Mouse (Mus musculus) left cerebral cortex, postnatal 14 days (tissue): ENCODE data around the gene Traf2. TPM values are rescaled to one million over a fixed set of nuclear protein-coding genes. Genes with fewer than 3 reads are reported as not detected.
"Not testable (repeated sequence)": the region's sequence is repeated elsewhere in the genome, so short reads cannot be mapped to it uniquely, and the experiment has no call there.

Source experiments
- DNase-seq, 2 experiments: peaks; one replicate each; pipeline ENCODE4 v3.0.0; 2021 to 2022; ENCODE audit warnings: low spot score in 2 of 2, mixed read lengths in 1 of 2
- intact Hi-C: fragments of 180-260 bp; cut with DNase I; formaldehyde crosslinking; loops from one replicate; pipeline ENCODE4 v1.15.1; 2025
- total RNA-seq, 2 experiments: library from RNA; stranded (reverse); gene quantifications; 2 replicates each; pipeline ENCODE4 v1.2.3; 2021

Traf2 gene
- total RNA-seq, 2 experiments from 2014 or later: 9.1 to 9.5 TPM

DNA sequence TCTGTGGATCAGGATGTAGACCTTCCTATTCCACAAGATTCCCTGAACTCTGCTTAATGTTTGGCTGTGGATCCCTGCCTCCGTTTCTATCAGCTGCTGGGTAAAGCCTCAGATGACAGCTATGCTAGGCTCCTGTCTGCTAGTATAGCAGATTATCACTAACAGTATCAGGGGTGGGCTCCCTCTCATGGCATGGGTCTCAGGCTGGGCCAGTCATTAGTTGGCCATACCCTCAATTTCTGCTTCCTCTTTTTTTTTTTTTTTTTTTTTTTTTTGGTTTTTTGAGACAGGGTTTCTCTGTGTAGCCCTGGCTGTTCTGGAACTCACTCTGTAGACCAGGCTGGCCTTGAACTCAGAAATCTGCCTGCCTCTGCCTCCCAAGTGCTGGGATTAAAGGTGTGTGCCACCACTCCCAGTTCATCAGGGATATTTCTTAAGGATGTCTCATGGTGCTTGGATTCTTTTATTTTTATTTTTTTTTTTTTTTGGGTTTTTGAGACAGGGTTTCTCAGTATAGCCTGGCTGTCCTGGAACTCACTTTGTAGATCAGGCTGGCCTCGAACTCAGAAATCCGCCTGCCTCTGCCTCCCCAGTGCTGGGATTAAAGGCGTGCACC, 6.5 kb upstream of the Traf2 start:
- intact Hi-C loops: not testable (repeated sequence)

DNA sequence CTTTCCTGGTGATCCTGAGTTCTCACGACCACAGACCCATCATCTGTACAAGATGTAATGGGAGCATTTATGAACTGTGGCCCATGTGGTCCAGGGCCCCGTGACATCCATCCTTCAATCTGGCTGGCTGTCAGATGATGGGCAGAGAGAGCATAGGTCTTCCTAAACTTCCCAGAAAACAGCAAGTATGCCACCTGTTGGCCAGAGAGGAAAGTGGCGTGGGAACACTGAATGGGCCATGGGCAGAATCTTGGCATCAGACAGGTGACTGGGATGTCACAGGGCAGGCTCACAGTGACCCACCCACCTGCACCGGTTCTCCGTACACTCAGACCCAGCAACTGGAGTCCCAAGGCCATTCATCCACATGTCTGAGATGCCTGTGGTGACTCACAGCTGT, 4.4 kb upstream of the Traf2 start:
- peak in 1 of 2 experiments; percentile 39 for DNase-seq
- intact Hi-C loops: no loop called here

More for the DNA sequence above, 6.5 kb upstream of the Traf2 start:
- not testable (repeated sequence) for DNase-seq

DNA sequence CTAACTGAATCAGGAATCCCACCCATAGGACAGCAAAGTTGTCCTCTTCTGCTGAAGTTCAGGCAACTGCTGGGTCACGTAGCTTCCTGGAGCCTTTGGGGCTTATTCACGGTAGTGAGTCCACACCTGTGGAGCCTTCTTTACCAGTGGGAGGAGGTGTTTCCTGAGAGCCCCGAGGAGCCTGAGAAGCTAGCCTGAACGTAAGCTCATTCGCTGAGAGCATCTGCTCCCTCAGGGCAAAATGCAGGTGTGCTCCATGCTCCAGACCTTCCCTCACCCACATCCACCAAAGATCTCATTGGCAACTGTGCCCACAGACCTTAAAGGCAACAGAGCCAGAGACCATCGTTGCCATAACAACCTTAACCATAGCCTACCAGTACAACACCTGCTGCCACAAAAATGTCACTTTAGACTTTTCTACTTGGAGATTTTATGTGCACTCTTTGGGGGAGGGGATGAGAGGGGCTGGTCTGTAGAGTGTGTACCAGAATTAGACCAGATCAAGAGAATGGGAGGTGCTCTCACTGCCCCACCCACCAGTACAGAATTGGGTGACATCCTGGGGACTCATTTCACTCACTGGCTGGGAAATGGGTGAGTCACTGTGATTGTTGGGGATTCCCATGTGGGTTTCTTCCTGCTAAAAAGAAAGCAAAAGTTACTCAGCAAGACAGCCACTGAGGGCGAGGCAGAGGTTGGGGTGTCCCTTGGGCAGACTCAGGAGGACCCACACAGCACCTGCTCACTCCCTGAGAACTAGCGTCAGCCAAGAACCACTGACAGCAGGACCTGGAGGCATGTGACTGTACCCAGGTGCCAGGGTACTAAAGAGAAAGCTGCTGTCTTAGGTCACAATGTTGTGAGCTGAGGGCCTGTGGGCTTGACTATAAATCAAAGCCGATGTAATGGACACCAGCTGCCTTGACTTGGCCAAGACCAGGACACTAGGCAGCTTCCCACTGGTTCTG, 2.6 kb upstream of the Traf2 start:
- intact Hi-C loops: no loop called here

DNA sequence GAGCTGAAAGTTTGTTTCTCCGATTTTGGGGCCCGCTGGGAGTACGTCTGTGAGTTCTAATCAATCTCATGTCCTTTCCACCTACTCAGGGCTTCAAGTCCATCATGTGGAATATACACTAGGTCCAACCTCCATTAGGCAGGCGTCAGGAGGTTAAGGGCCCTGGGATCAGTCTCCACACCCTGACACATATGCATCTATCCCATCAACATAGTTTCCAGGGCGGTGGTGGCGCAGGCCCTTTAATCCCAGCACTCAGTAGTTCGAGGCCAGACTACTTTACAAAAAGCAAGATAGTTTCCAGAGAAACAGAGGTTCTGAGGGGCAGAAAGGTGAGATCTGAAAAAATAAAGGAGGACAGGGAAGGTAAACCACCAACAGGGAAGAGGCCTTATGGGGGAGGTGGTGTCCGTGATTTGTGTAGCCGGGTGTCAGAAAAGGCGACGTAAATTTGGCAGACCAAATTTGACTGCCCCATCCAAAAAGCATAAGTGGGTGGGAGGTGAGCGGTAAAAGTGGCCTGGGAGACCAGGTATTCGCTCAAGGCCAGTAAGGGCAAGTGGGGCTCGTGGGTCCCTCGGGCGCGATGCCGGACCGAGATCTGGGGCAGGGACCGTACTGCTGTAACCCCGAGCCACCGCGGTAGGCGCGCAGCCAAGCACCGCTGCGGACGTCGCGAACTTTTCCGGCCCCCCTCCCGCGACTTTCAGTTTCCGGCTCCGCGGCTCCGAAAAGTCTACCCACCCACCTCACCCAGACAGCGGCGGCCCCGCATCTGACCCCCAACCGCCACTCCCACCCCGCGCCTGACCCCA, 537 bp downstream of the Traf2 start:
- intact Hi-C loops: no loop called here
- no peak for DNase-seq

More for the DNA sequence above, 2.6 kb upstream of the Traf2 start:
- DNase-seq: no peak

DNA sequence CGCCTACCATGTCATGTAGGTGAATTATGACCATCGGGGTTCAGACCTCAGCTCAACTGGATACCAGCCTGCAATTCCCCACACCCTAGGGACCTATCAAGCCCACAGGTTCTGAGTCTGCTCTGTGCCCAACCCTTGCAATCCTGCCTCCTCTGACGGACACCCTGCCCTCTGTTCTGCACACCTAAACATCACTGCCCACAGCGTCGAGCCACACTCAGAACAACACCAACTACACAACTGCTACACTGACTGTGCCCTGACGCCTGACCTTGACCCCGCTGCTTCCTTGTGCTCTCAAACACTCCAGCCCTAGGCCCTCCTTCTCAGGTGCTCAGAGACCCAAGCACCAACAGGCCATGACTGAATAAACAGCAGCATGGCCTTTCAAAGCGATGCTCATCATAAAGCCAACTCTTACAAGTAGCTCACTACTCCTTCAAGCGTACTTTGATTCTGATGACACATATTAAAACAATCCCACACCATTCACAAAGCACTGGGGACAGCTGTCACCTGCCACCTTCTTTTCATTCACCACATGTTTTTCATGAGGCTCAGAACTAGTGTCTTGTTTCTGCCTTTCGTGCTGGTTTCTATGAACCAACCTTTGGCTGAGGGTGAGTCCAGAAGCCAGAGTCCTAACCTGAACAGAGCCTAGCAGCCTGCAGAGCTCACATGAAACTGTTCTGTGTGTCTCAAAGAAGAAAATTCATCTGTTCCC, 4.9 kb downstream of the Traf2 start:
- no peak for DNase-seq
- intact Hi-C loops: no loop called here

DNA sequence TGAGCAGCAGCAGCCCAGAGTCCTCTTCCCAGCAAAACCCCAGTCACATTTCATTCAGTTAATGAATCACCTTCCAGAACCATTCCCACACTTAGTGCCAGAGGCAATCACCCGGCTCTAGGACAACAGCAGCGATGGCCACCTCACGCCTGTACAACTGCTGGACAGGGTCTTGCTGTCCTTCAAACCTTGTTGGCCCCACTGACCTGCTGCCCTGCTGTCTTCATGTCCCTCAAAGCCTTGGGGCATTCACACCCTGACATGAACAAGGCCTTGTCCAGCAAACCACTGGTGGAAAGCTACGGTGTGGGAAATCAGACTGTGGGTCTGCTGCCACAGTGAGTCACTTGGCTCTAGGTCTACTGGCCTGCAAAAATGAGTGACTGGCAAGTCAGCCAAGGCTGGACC, 6.2 kb downstream of the Traf2 start:
- intact Hi-C loops: no loop called here
- DNase-seq: no peak

DNA sequence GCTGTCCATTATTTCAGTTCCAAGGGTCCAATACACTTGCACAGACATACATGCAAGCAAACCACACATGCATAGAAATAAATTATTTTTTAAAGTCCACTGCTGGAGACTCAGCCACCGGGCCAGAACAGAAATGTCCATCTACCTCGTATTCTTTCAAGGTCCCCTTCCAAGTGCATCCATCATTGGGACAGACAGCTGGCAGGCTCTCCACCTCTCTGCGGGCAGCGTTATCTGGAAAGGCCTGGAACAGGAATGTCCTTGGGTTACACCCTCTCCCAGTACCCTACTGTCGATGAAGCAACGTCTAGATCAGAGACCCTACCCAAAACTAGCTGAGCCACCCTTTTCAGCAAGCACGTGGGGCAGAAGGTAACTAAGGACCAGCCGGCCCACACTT, 10.2 kb downstream of the Traf2 start:
- DNase-seq: no peak
- intact Hi-C loops: no loop called here

DNA sequence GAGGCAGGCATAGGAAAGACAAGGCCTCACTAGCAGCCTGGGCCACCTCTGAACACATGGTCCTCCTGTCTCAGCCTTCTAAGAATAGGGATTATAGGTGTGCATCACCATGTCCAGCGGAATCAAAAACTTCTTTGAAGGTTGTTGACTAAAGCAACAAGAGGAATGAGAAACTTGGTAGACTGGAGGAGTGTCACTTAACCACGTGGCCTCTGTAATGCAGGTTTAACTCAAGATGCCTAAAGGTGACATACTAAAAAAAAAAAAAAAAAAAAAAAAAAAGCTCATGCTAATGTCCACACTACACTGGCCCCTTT, 11.9 kb downstream of the Traf2 start:
- DNase-seq: no peak
- intact Hi-C loops: no loop called here

DNA sequence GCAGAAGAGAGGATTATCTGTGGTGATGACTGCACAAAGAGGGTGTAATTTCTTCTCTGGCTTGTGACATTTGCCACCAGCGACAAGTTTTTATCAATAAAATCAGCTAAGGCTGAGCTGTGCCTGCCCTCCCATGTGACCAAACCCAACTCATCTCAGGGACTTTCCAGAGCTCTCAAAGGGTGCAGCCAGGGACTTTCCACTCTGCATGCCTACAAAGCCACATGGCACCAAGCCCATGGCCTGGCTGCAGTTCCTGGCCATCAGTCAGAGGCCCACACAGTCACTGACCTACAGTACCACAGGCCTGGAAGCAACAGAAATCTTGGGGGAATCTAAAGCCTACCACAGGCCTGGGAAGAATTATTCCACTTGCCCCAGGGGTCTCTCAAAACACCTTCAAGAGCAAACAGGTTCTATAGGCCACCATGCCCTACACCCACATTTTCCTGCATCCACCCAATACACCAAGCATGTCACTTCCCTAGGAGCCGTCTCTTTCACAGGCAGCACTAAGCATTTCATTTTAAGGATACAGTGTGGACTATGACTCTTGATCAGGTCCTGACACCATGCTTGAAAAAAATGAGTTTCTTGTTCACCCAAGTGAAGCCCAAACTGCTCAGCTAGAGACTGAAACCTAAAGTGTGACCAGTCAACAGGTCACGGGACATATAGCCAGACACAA, 12.4 kb downstream of the Traf2 start:
- peak in 1 of 2 experiments; percentile 10 for DNase-seq
- intact Hi-C loops: no loop called here

DNA sequence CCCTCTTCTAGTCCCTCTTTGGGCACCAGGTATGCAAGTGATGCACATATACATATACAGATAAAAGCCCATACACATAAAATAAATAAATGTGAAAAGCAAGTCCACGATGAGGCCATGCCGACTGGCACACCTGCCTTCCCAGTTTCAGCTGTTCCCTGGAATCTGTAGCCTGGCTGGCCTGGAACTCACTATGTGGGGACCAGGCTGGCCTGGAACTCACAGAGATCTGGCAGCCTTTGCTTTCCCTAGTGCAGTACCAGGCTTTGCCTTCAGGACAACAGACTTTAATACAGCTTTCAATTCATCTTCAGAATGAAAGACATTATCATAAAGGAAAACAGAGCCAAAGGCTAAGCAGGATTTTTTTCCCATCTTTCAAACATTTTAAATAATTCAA, 13.0 kb downstream of the Traf2 start:
- intact Hi-C loops: no loop called here
- no peak for DNase-seq

DNA sequence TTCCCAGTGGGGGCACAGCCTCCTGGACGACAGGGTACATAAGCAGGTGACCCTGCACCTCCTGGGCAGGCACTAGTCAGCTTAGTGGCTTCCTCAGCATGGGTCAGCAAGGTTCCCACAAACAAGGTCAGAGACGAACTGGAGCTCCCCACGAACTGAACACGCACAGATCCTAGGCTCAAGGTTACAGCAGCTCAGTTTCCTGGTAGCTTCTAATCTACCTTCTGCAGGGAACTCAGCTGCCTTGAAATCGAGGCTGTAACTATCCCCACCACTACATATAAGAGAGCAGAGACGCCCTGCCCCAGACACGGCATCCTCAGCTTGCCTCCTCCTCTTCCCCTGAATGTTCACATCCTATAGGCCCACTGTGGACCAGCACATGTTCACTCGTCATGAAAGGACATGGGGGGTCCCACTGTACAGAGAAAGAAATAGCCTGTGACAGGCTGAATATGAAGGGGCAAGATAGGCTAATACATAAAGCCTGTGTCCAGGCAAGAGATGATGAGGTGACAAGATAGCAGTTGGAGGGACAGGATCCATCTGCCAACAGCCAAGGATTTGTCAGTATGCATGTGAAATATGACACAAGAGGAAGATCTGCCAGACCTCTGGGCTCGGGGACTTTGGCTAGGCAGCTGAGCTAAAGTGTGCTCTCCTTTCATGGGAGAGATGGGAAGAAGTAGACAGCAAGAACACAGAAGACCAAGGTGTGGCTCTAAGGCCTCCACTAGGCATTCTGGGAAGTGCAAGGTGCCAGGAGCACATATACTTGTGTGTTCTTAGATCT, 20.0 kb downstream of the Traf2 start:
- no peak for DNase-seq
- intact Hi-C loops: no loop called here

DNA sequence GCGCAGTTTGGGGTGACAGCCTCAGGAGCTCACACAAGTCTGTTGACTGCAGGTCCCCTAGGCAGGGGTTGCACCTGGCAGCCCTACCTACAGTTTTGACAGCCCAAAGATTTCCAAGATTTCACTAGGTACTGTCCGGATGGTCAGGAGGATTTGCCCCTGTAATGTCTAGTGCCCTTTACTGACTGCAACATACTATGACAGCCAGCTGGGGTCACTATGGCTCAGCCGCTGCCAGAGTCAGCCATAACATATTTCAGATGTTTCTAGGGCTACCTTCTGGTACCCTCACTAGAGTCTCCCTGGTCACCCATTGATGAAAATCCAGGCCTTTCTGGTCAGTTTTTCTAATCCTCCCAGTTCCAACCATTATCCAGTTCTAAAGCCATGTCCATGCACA, 36.8 kb downstream of the Traf2 start:
- intact Hi-C loops: no loop called here

DNA sequence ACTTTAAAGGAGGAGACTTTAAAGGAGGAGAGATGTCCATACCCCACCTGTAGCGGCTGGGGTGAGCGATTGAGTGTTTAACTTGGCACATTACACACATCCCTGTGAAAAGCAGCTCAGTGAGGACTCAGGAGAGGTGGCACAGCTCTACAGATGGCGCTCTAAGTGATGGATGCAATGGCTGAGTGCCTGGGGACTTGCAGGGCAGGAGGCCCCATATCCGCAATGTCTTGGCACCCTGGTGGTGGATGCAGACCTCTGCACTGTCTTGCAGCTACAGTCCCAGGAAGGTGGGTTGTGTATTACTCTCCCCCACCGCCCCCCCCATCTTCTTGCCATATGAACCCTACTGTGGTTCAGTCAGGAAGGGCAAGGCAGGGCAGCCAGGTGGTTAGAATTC, 39.8 kb downstream of the Traf2 start:
- no peak for DNase-seq
- intact Hi-C loops: no loop called here

More for the DNA sequence above, 36.8 kb downstream of the Traf2 start:
- no peak for DNase-seq

DNA sequence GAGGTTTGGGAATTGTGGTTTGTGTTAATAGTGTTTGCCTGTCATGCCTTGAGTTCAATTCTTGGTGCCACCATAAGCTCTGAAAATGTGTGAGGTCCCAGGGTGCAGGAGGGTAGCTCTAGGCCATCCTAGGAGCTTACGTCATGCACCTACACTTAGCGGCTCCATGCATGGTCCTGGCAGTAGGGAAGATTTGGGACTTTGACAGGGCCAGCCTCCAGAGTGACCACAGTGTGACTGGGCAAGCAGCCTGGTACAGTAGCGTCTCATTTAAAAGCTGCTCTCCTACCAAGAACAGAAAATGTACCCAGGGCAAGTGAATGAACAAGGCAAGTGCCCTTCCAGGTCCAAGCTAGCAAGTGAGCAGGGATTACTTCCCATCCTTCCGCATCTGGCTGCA, 40.9 kb downstream of the Traf2 start:
- DNase-seq: no peak
- intact Hi-C loops: no loop called here

DNA sequence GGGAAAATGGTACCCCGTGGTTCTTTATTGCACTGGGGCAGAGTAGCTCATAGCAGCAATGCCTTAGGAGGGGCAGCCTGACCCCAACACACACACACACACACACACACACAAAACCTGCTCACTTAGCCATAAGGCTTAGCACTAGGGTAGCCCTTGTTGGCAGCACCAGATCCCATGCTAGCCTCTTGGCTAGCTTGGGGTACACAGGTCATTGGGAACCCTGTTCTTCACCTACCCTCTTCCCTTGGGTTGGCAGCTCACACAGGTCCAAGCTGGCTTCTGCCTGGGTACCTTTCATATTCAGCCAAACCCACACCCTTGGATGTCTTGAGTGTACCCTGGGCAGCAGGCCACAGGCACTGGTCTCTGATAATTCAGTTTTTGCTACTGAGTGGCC, 41.7 kb downstream of the Traf2 start:
- DNase-seq: no peak
- intact Hi-C loops: no loop called here

DNA sequence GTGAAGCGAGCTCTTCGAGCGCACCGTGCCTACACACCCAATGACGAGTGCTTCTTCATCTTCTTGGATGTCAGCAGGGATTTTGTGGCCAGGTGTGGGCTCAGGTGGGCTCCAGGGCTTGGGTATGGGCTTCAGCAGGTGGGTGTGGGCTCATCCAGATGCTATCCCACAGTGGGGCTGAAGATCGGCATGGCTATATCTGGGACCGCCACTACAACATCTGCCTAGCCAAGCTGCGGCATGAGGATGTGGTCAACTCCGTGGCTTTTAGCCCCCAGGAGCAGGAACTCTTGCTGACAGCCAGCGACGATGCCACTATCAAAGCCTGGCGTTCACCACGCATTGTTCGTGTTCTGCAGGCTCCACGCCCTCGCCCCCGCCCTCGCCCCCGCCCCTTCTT, 42.2 kb downstream of the Traf2 start:
- intact Hi-C loops: no loop called here
- no peak for DNase-seq

DNA sequence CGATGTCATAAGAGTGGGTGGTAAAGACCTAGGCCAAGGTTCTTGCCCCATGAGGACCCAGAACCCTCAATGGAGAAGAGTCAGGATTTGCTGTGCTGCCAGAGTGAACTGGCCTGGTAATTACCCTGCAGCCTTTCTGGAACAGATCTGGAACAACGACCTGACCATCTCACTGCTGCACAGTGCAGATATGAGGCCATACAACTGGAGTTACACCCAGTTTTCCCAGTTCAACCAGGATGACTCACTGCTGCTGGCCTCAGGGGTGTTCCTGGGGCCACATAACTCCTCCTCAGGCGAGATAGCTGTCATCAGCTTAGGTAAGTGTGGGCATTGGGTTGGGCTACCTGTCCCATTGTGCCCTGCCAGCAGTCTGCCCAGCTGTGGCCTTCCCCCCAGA, 44.0 kb downstream of the Traf2 start:
- intact Hi-C loops: no loop called here
- no peak for DNase-seq
